Mouse (Mus musculus): Measurements from ENCODE around the gene Morn4. TPM values are rescaled to one million over a fixed set of nuclear protein-coding genes. Genes with fewer than 3 reads are reported as not detected.

The Morn4 gene
- total and polyA plus RNA-seq, 3 experiments: 5.7 to 18.4 TPM; not detected in 1

- Histone ChIP-seq H3K36me3 (ENCODE audit: control insufficient read depth in 1 of 2, insufficient read depth in 2 of 2, low read length in 2 of 2) (no peaks in the 10 kb centered on the region), H3K27ac (ENCODE audit: control insufficient read depth, low read depth, low read length) (no peak overlapping the region), H3K27me3 (ENCODE audit: control insufficient read depth in 1 of 2, insufficient read depth in 2 of 2, low read length in 2 of 2) (peaks cover 5 to 13% of the 10 kb centered on the region in 2 experiments), H3K9ac (ENCODE audit: control insufficient read depth, low read depth, low read length, poor library complexity, severe bottlenecking) (no peak overlapping the region), H3K4me3 (ENCODE audit: control insufficient read depth in 1 of 2, insufficient read depth in 1 of 2, low read depth in 2 of 2, low read length in 2 of 2) (no peak overlapping the region), H3K79me2 (ENCODE audit: control insufficient read depth, insufficient read depth, low read length, poor library complexity) (no peaks in the 10 kb centered on the region), H3K9me3 (replicated peaks; ENCODE audit: insufficient read depth, low read length) (no peaks in the 10 kb centered on the region), H3K4me1 (ENCODE audit: control insufficient read depth in 1 of 2, insufficient read depth in 2 of 2, low read length in 2 of 2) (no peaks in the 10 kb centered on the region)
- DNase-seq (ENCODE audit: low read depth, low spot score): no peak
- TF ChIP-seq TBP (IDR thresholded peaks at IDR 0.05; ENCODE audit: low read depth, low read length) (peak; percentile 78), HCFC1 (IDR thresholded peaks at IDR 0.05; ENCODE audit: low read depth, low read length) (no peak)
These were observed 34.8 kb downstream of the Morn4 start for GRCm38 (mm10) chr19:42051351-42051750.

DNA sequence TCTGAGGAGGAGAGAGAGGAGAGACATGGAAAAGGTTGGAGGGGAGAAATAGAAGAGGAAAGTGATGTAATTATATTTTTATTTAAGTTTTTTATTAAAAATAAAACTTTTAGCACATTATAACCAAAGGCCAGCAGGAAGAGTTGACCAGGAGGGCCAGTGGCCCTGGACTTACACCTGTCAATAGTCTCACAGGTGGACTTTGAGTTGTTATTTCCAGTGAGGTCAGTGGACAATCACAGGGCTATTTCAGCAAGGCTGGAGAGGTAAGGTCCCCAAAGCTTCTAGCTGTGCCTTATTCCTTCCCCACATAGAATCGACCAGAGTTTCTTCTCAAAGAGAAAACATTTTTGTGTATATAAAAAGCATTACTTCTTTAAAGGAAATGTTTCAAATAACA, 35.9 kb downstream of the Morn4 start:
- no peak for DNase-seq (ENCODE audit: low read depth, low spot score)
- peaks cover 0 to 8% of the 10 kb centered on the region in 2 experiments; a peak in 2 of 4 replicates for H3K4me1 ChIP-seq (ENCODE audit: control insufficient read depth in 1 of 2, insufficient read depth in 2 of 2, low read length in 2 of 2)
- H3K4me3 ChIP-seq (ENCODE audit: control insufficient read depth in 1 of 2, insufficient read depth in 1 of 2, low read depth in 2 of 2, low read length in 2 of 2): no peak overlapping the region
- no peak overlapping the region for H3K27ac ChIP-seq (ENCODE audit: control insufficient read depth, low read depth, low read length)
- no peaks in the 10 kb centered on the region for H3K79me2 ChIP-seq (ENCODE audit: control insufficient read depth, insufficient read depth, low read length, poor library complexity)
- H3K9me3 ChIP-seq (replicated peaks; ENCODE audit: insufficient read depth, low read length): no peaks in the 10 kb centered on the region
- no peak overlapping the region for H3K9ac ChIP-seq (ENCODE audit: control insufficient read depth, low read depth, low read length, poor library complexity, severe bottlenecking)
- no peaks in the 10 kb centered on the region for H3K36me3 ChIP-seq (ENCODE audit: control insufficient read depth in 1 of 2, insufficient read depth in 2 of 2, low read length in 2 of 2)
- peaks cover 1 to 5% of the 10 kb centered on the region in 2 experiments for H3K27me3 ChIP-seq (ENCODE audit: control insufficient read depth in 1 of 2, insufficient read depth in 2 of 2, low read length in 2 of 2)
- TF ChIP-seq NRF1 (IDR thresholded peaks at IDR 0.05; ENCODE audit: insufficient read depth, low read depth, low read length, poor library complexity, severe bottlenecking): no peak
- TF ChIP-seq RCOR1 (IDR thresholded peaks at IDR 0.05; ENCODE audit: low read depth, low read length): no peak
- TF ChIP-seq ZKSCAN1 (IDR thresholded peaks at IDR 0.05; ENCODE audit: low read depth, low read length): no peak
- TF ChIP-seq CHD1 (IDR thresholded peaks at IDR 0.05; ENCODE audit: low read depth, low read length): no peak
- no peak for TF ChIP-seq TCF12 (IDR thresholded peaks at IDR 0.05; ENCODE audit: low read depth, low read length)
- TF ChIP-seq EP300 (IDR thresholded peaks at IDR 0.05; ENCODE audit: low read depth in 1 of 2, low read length in 2 of 2): no peak
- TF ChIP-seq MYC (IDR thresholded peaks at IDR 0.05; ENCODE audit: low read depth, low read length): no peak
- no peak for TF ChIP-seq RAD21 (IDR thresholded peaks at IDR 0.05; ENCODE audit: low read depth, low read length)
- TF ChIP-seq ELF1 (IDR thresholded peaks at IDR 0.05; ENCODE audit: low read depth, low read length): no peak
- no peak for TF ChIP-seq UBTF (IDR thresholded peaks at IDR 0.05; ENCODE audit: borderline replicate concordance, insufficient read depth, low read depth, low read length)

DNA sequence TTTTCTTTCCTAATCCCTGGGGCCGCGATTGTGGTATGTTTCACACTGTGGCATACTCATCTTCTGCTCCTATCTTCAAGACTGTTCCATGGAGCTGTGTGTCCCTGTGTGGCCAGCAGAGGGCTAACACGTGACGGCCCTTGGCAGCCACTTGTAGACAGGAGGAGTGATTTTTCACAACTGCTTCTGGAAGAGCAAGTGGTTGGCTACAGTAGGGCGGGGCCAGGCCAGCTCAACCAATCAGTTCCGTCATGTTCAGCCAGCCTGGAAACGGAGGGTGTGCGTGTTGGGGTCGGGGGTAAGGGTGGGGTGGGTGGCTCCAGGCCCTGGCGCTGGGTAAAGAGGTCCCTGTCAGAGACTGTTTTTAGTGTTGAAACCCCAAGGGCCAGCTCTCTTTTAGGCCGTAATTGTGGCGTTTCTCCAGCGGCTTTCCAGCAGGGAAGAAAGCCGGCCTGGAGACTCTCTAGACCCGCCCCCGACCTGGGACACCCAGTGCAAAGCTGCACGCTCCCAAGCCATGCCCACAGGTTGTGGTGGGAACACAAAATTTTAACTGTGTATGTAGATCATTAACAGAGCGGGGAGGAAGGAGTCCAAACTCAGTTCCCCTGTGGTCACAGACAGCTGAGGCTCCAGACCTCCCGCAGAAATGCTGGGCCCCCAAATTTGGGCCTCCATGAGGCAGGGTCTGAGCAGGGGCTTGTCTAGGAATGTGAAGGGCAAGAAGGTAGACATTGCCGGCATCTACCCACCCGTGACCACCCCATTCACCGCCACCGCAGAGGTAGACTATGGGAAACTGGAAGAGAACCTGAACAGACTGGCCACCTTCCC, 40.7 kb downstream of the Morn4 start, which contains the start of gene Hoga1:
Gene Hoga1 (plus strand): TSS at position 342 of the 834 bp plus-strand sequence.
- no peaks in the 10 kb centered on the region for H3K36me3 ChIP-seq (ENCODE audit: control insufficient read depth in 1 of 2, insufficient read depth in 2 of 2, low read length in 2 of 2)
- peak; percentile 97 for DNase-seq (ENCODE audit: low read depth, low spot score)
- peak within 1 kb of the TSS; percentile 50 for H3K9ac ChIP-seq (ENCODE audit: control insufficient read depth, low read depth, low read length, poor library complexity, severe bottlenecking)
- no peaks in the 10 kb centered on the region for H3K9me3 ChIP-seq (replicated peaks; ENCODE audit: insufficient read depth, low read length)
- no peak within 1 kb of the TSS for H3K27ac ChIP-seq (ENCODE audit: control insufficient read depth, low read depth, low read length)
- H3K27me3 ChIP-seq (ENCODE audit: control insufficient read depth in 1 of 2, insufficient read depth in 2 of 2, low read length in 2 of 2): peaks cover 1 to 4% of the 10 kb centered on the region in 2 experiments
- no peaks in the 10 kb centered on the region for H3K79me2 ChIP-seq (ENCODE audit: control insufficient read depth, insufficient read depth, low read length, poor library complexity)
- peak within 1 kb of the TSS; percentile 51 to 53 for H3K4me3 ChIP-seq (ENCODE audit: control insufficient read depth in 1 of 2, insufficient read depth in 1 of 2, low read depth in 2 of 2, low read length in 2 of 2)
- peaks cover 0 to 8% of the 10 kb centered on the region in 2 experiments; a peak in 2 of 4 replicates for H3K4me1 ChIP-seq (ENCODE audit: control insufficient read depth in 1 of 2, insufficient read depth in 2 of 2, low read length in 2 of 2)
- TF ChIP-seq HCFC1 (IDR thresholded peaks at IDR 0.05; ENCODE audit: low read depth, low read length) (peak; percentile 71), TAL1 (IDR thresholded peaks at IDR 0.05; ENCODE audit: low read length) (no peak), SIN3A (IDR thresholded peaks at IDR 0.05; ENCODE audit: low read length) (peak; percentile 93), ZNF384 (IDR thresholded peaks at IDR 0.05; ENCODE audit: low read depth, low read length) (peak; percentile 40; the same call in 1 of the 2 replicates), SMC3 (IDR thresholded peaks at IDR 0.05; ENCODE audit: low read depth, low read length) (peak; percentile 96), POLR2AphosphoS5 (IDR thresholded peaks at IDR 0.05; ENCODE audit: borderline replicate concordance, low read depth, low read length) (no peak), MYC (IDR thresholded peaks at IDR 0.05; ENCODE audit: low read depth, low read length) (peak; percentile 97), CTCF (IDR thresholded peaks at IDR 0.05 in 2 of 3, conservative IDR thresholded peaks at IDR 0.05 in 1 of 3; ENCODE audit: control insufficient read depth in 1 of 3, insufficient read depth in 1 of 3, low read depth in 2 of 3, low read length in 3 of 3, poor library complexity in 1 of 3, severe bottlenecking in 1 of 3) (peak; percentile 86 to 98 (median 87)), ZMIZ1 (IDR thresholded peaks at IDR 0.05; ENCODE audit: low read depth, low read length) (no peak), ZC3H11A (IDR thresholded peaks at IDR 0.05; ENCODE audit: low read depth, low read length) (peak; percentile 69), ELF1 (IDR thresholded peaks at IDR 0.05; ENCODE audit: low read depth, low read length) (peak; percentile 46; the same call in 1 of the 2 replicates), BHLHE40 (IDR thresholded peaks at IDR 0.05; ENCODE audit: borderline replicate concordance, low read depth, low read length) (peak; percentile 100), USF2 (IDR thresholded peaks at IDR 0.05; ENCODE audit: borderline replicate concordance in 1 of 2, insufficient read depth in 1 of 2, low read depth in 1 of 2, low read length in 2 of 2) (peak; percentile 46 to 80; a peak in 3 of 4 replicates), MYB (IDR thresholded peaks at IDR 0.05; ENCODE audit: low read depth, low read length) (no peak)

All from MEL (cell line).